Mouse (Mus musculus): ENCODE results near the gene Mrc2.

- no peak for TF ChIP-seq EP300 (IDR thresholded peaks at IDR 0.05; ENCODE audit: low read depth)
- TF ChIP-seq CTCF (IDR thresholded peaks at IDR 0.05; ENCODE audit: low read depth): no peak
These were observed 45.7 kb upstream of the Mrc2 start for GRCm38 (mm10) chr11:105246785-105247184.
